Mouse (Mus musculus) lung, postnatal 36 days (tissue): ENCODE results near the gene Kmt2d.

Experiments used
- DNase-seq: peaks from one replicate; pipeline ENCODE4 v3.0.0; 2022; ENCODE audit warnings: mixed read lengths

Gene Kmt2d

GRCm38 (mm10) chr15:98796803-98797595 lies 74.0 kb downstream of the Kmt2d start:
- DNase-seq, result no peak

GRCm38 (mm10) chr15:98793141-98793698 lies 77.8 kb downstream of the Kmt2d start:
- DNase-seq, result no peak

- DNase-seq, result no peak
These were observed 78.6 kb downstream of the Kmt2d start for GRCm38 (mm10) chr15:98792233-98793020.

- no peak for DNase-seq
These were observed 79.2 kb downstream of the Kmt2d start for GRCm38 (mm10) chr15:98791771-98792170.

GRCm38 (mm10) chr15:98791221-98791620 lies 79.8 kb downstream of the Kmt2d start:
- no peak for DNase-seq

GRCm38 (mm10) chr15:98790761-98791160 lies 80.2 kb downstream of the Kmt2d start:
- no peak for DNase-seq

- DNase-seq, result peak; percentile 70
These were observed 81.1 kb downstream of the Kmt2d start, which contains the start of gene Wnt1 for GRCm38 (mm10) chr15:98789661-98790535. Wnt1 (plus strand) TSS chr15:98789857.

- DNase-seq, result peak; percentile 39
These were observed 81.9 kb downstream of the Kmt2d start for GRCm38 (mm10) chr15:98788972-98789660.

- no peak for DNase-seq
These were observed 83.1 kb downstream of the Kmt2d start for GRCm38 (mm10) chr15:98787930-98788329.

- DNase-seq, result peak; percentile 34
These were observed 85.3 kb downstream of the Kmt2d start for GRCm38 (mm10) chr15:98785744-98786143.
